Mouse (Mus musculus): ENCODE data around the gene Fmnl1. TPM values are rescaled to one million over a fixed set of nuclear protein-coding genes. Genes with fewer than 3 reads are reported as not detected.

The Fmnl1 gene
- polyA plus RNA-seq, 1 experiment from 2014 or later: 4.3 TPM

DNA sequence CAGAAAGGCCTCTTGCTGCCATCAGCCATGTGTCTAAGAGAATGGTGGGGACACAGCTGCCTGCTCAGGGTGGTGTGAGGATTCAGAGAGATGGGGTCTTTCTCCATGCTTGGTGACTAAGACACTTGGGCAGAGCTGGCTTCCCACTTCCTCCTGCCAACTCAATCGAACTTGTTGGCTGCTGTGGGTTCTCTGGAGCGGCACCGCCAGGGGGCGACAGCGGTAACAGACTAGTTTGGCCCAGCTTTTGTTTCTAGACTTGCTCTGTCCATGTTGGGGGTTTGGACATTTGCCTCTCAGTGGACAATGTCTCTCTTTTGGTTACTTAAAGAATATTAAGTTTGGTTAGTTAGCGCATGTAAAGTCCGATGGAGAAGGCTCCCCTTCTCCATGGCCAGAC lies 62.1 kb downstream of the Fmnl1 start:
- Histone ChIP-seq H3K9me3 (ENCODE audit: control insufficient read depth, low read length) (no peaks in the 10 kb centered on the region), H3K4me3 (replicated peaks; ENCODE audit: low read depth, low read length) (no peak overlapping the region), H3K27me3 (ENCODE audit: control insufficient read depth, insufficient read depth, low read length) (no peaks in the 10 kb centered on the region), H3K4me1 (ENCODE audit: control insufficient read depth, insufficient read depth, low read length) (no peaks in the 10 kb centered on the region), H3K36me3 (ENCODE audit: control insufficient read depth, insufficient read depth, low read length) (peaks cover 43% of the 10 kb centered on the region), H3K27ac (replicated peaks; ENCODE audit: low read depth, low read length) (no peak overlapping the region), H3K9ac (replicated peaks; ENCODE audit: low read length) (no peak overlapping the region), H3K4me2 (ENCODE audit: low read length) (no peak overlapping the region)
- ATAC-seq (ENCODE audit: low FRiP score, low TSS enrichment) (no peak), DNase-seq (peak; percentile 86)
- WGBS: 33% methylated on average over 7 of the region's 7 CpGs

DNA sequence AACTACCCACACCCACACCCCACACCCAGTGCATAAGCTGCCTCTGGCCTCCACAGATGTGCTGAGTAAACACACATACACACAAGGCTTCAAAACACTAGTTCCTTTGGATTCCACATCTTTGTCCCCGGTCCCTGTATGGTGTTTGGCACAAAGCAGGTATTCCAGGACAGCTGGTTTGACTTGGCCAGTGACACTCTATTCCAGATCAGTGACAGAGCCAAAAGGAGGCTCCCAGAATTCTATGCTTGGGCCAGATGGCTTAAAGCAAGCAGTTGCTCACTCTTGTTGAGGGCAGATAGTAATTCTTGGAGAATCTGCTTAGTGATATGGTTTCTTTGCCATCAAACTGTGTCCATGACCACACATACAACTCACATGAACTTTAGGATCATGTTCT lies 63.5 kb downstream of the Fmnl1 start:
- no peak overlapping the region for H3K9ac ChIP-seq (replicated peaks; ENCODE audit: low read length)
- DNase-seq (no peak), ATAC-seq (ENCODE audit: low FRiP score, low TSS enrichment) (no peak)
- no peaks in the 10 kb centered on the region for H3K27me3 ChIP-seq (ENCODE audit: control insufficient read depth, insufficient read depth, low read length)
- H3K4me2 ChIP-seq (ENCODE audit: low read length): no peak overlapping the region
- no peaks in the 10 kb centered on the region for H3K4me1 ChIP-seq (ENCODE audit: control insufficient read depth, insufficient read depth, low read length)
- no peak overlapping the region for H3K4me3 ChIP-seq (replicated peaks; ENCODE audit: low read depth, low read length)
- H3K36me3 ChIP-seq (ENCODE audit: control insufficient read depth, insufficient read depth, low read length): peaks cover 49% of the 10 kb centered on the region
- no peaks in the 10 kb centered on the region for H3K9me3 ChIP-seq (ENCODE audit: control insufficient read depth, low read length)
- 76% methylated on average over 1 of the region's 1 CpGs for whole genome bisulfite sequencing
- no peak overlapping the region for H3K27ac ChIP-seq (replicated peaks; ENCODE audit: low read depth, low read length)

GRCm38 (mm10) chr11:103235702-103236101 lies 64.8 kb downstream of the Fmnl1 start:
- no peak overlapping the region for H3K27ac ChIP-seq (replicated peaks; ENCODE audit: low read depth, low read length)
- no peak for DNase-seq
- WGBS: 79% methylated on average over 11 of the region's 11 CpGs
- no peak overlapping the region for H3K9ac ChIP-seq (replicated peaks; ENCODE audit: low read length)
- no peaks in the 10 kb centered on the region for H3K9me3 ChIP-seq (ENCODE audit: control insufficient read depth, low read length)
- no peak for ATAC-seq (ENCODE audit: low FRiP score, low TSS enrichment)
- no peaks in the 10 kb centered on the region for H3K4me1 ChIP-seq (ENCODE audit: control insufficient read depth, insufficient read depth, low read length)
- no peak overlapping the region for H3K4me2 ChIP-seq (ENCODE audit: low read length)
- peaks cover 41% of the 10 kb centered on the region for H3K36me3 ChIP-seq (ENCODE audit: control insufficient read depth, insufficient read depth, low read length)
- no peaks in the 10 kb centered on the region for H3K27me3 ChIP-seq (ENCODE audit: control insufficient read depth, insufficient read depth, low read length)
- H3K4me3 ChIP-seq (replicated peaks; ENCODE audit: low read depth, low read length): no peak overlapping the region

DNA sequence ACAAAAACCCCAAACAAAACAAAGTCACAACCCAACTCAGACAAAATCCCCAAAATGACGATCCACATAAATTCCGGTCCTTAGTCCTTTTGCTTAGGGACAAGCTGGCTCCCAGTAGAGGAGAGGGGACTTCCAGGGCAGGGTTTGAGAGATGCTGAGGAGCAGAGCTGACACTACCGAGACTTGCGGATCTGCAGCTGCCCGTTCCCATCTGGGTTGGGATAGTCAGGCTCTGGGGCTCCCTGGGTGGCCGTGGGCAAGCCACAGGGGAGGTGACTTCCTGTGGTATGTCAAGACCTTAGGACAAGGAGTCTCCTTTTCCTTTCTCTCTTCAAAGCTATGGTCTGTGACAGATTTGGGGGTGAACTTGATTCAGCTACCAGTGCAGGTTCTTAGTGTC lies 65.5 kb downstream of the Fmnl1 start:
- Histone ChIP-seq H3K4me2 (ENCODE audit: low read length) (no peak overlapping the region), H3K4me1 (ENCODE audit: control insufficient read depth, insufficient read depth, low read length) (no peaks in the 10 kb centered on the region), H3K36me3 (ENCODE audit: control insufficient read depth, insufficient read depth, low read length) (peaks cover 36% of the 10 kb centered on the region), H3K4me3 (replicated peaks; ENCODE audit: low read depth, low read length) (no peak overlapping the region), H3K27ac (replicated peaks; ENCODE audit: low read depth, low read length) (no peak overlapping the region), H3K9ac (replicated peaks; ENCODE audit: low read length) (no peak overlapping the region), H3K9me3 (ENCODE audit: control insufficient read depth, low read length) (no peaks in the 10 kb centered on the region), H3K27me3 (ENCODE audit: control insufficient read depth, insufficient read depth, low read length) (no peaks in the 10 kb centered on the region)
- WGBS: 87% methylated on average over 6 of the region's 6 CpGs
- DNase-seq: no peak
- no peak for ATAC-seq (ENCODE audit: low FRiP score, low TSS enrichment)

- no peak overlapping the region for H3K27ac ChIP-seq (replicated peaks; ENCODE audit: low read depth, low read length)
- peaks cover 36% of the 10 kb centered on the region for H3K36me3 ChIP-seq (ENCODE audit: control insufficient read depth, insufficient read depth, low read length)
These were observed 66.0 kb downstream of the Fmnl1 start for GRCm38 (mm10) chr11:103236903-103237302.

DNA sequence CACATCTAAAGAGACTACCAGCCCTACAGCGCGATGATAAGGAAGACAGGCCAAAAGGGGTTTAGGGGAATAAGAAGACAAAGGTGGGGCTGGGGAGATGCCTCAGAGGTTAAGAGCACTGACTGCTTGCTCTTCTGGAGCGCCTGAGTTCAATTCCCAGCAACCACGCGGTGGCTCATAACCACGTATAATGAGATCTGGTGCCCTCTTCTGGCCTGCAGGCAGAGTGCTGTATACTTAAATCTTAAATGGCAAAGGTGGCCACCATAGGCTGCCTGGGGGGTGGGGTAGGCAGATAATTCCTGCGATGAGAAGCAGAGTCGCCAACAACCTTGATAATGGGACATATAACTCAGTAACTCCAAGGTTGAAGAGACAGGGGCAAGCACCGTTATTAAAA lies 66.8 kb downstream of the Fmnl1 start:
- Histone ChIP-seq H3K27ac (replicated peaks; ENCODE audit: low read depth, low read length) (no peak overlapping the region), H3K4me2 (ENCODE audit: low read length) (no peak overlapping the region), H3K9me3 (ENCODE audit: control insufficient read depth, low read length) (no peaks in the 10 kb centered on the region), H3K9ac (replicated peaks; ENCODE audit: low read length) (no peak overlapping the region), H3K36me3 (ENCODE audit: control insufficient read depth, insufficient read depth, low read length) (peaks cover 36% of the 10 kb centered on the region), H3K4me3 (replicated peaks; ENCODE audit: low read depth, low read length) (no peak overlapping the region), H3K4me1 (ENCODE audit: control insufficient read depth, insufficient read depth, low read length) (no peaks in the 10 kb centered on the region), H3K27me3 (ENCODE audit: control insufficient read depth, insufficient read depth, low read length) (no peaks in the 10 kb centered on the region)
- no peak for DNase-seq
- no peak for ATAC-seq (ENCODE audit: low FRiP score, low TSS enrichment)
- WGBS: 75% methylated on average over 9 of the region's 9 CpGs

More at GRCm38 (mm10) chr11:103236903-103237302, 66.0 kb downstream of the Fmnl1 start:
- WGBS: 91% methylated on average over 10 of the region's 10 CpGs
- Histone ChIP-seq H3K27me3 (ENCODE audit: control insufficient read depth, insufficient read depth, low read length) (no peaks in the 10 kb centered on the region), H3K4me2 (ENCODE audit: low read length) (no peak overlapping the region), H3K4me3 (replicated peaks; ENCODE audit: low read depth, low read length) (no peak overlapping the region), H3K9ac (replicated peaks; ENCODE audit: low read length) (no peak overlapping the region), H3K9me3 (ENCODE audit: control insufficient read depth, low read length) (no peaks in the 10 kb centered on the region), H3K4me1 (ENCODE audit: control insufficient read depth, insufficient read depth, low read length) (no peaks in the 10 kb centered on the region)
- DNase-seq: no peak
- ATAC-seq (ENCODE audit: low FRiP score, low TSS enrichment): no peak

GRCm38 (mm10) chr11:103240740-103241139 lies 69.8 kb downstream of the Fmnl1 start:
- WGBS: 49% methylated on average over 7 of the region's 7 CpGs
- ATAC-seq (ENCODE audit: low FRiP score, low TSS enrichment) (no peak), DNase-seq (no peak)
- Histone ChIP-seq H3K27ac (replicated peaks; ENCODE audit: low read depth, low read length) (no peak overlapping the region), H3K4me1 (ENCODE audit: control insufficient read depth, insufficient read depth, low read length) (0 out of 2 replicates have a peak, but pooled peaks cover 8% of the 10 kb centered on the region), H3K27me3 (ENCODE audit: control insufficient read depth, insufficient read depth, low read length) (no peaks in the 10 kb centered on the region), H3K36me3 (ENCODE audit: control insufficient read depth, insufficient read depth, low read length) (peaks cover 36% of the 10 kb centered on the region), H3K4me3 (replicated peaks; ENCODE audit: low read depth, low read length) (no peak overlapping the region), H3K4me2 (ENCODE audit: low read length) (no peak overlapping the region), H3K9me3 (ENCODE audit: control insufficient read depth, low read length) (no peaks in the 10 kb centered on the region), H3K9ac (replicated peaks; ENCODE audit: low read length) (no peak overlapping the region)

DNA sequence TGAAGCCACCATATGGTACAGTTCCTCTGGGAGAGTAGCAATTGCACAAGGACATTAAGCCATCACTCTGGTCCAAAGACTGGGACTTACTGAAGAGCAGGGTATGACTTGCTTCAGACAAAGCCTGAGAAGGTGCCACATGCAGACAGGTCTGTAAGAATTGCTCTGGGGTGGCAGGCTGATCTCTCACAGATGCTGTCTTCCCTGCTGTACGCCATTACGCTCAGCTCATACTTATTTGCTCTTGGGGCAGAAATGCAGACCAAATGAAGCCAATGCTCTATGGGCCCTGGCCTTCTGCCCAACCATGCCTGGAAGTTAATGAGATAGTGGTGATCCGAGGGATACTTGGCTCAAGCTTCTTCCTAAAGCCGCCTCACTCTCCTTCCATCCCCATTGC lies 73.9 kb downstream of the Fmnl1 start:
- Histone ChIP-seq H3K27ac (replicated peaks; ENCODE audit: low read depth, low read length) (0 out of 2 replicates have a peak overlapping the region, but pooled peaks have one; percentile 8), H3K27me3 (ENCODE audit: control insufficient read depth, insufficient read depth, low read length) (no peaks in the 10 kb centered on the region), H3K4me2 (ENCODE audit: low read length) (no peak overlapping the region), H3K9ac (replicated peaks; ENCODE audit: low read length) (no peak overlapping the region), H3K4me1 (ENCODE audit: control insufficient read depth, insufficient read depth, low read length) (peaks cover 24% of the 10 kb centered on the region), H3K4me3 (replicated peaks; ENCODE audit: low read depth, low read length) (no peak overlapping the region), H3K9me3 (ENCODE audit: control insufficient read depth, low read length) (no peaks in the 10 kb centered on the region), H3K36me3 (ENCODE audit: control insufficient read depth, insufficient read depth, low read length) (0 out of 2 replicates have a peak, but pooled peaks cover 6% of the 10 kb centered on the region)
- DNase-seq: no peak
- ATAC-seq (ENCODE audit: low FRiP score, low TSS enrichment): no peak
- 84% methylated on average over 4 of the region's 4 CpGs for WGBS

- H3K27ac ChIP-seq (replicated peaks; ENCODE audit: low read depth, low read length): 0 out of 2 replicates have a peak overlapping the region, but pooled peaks have one; percentile 22
- DNase-seq (no peak), ATAC-seq (ENCODE audit: low FRiP score, low TSS enrichment) (no peak)
These were observed 75.3 kb downstream of the Fmnl1 start for GRCm38 (mm10) chr11:103246081-103246730.

More at GRCm38 (mm10) chr11:103246081-103246730, 75.3 kb downstream of the Fmnl1 start:
- H3K4me1 ChIP-seq (ENCODE audit: control insufficient read depth, insufficient read depth, low read length): peaks cover 24% of the 10 kb centered on the region
- H3K9ac ChIP-seq (replicated peaks; ENCODE audit: low read length): no peak overlapping the region
- 79% methylated on average over 10 of the region's 10 CpGs for WGBS
- no peaks in the 10 kb centered on the region for H3K27me3 ChIP-seq (ENCODE audit: control insufficient read depth, insufficient read depth, low read length)
- no peaks in the 10 kb centered on the region for H3K36me3 ChIP-seq (ENCODE audit: control insufficient read depth, insufficient read depth, low read length)
- H3K4me2 ChIP-seq (ENCODE audit: low read length): no peak overlapping the region
- H3K4me3 ChIP-seq (replicated peaks; ENCODE audit: low read depth, low read length): no peak overlapping the region
- H3K9me3 ChIP-seq (ENCODE audit: control insufficient read depth, low read length): no peaks in the 10 kb centered on the region

Measured in midbrain, embryonic 14.5 days (tissue).